Mouse (Mus musculus) heart, postnatal 0 days (tissue): ENCODE measurements around the gene Rbm20. TPM values are rescaled to one million over a fixed set of nuclear protein-coding genes. Genes with fewer than 3 reads are reported as not detected.
A peak's percentile ranks its signal among the peaks of the same experiment; 100 is the strongest.

Source experiments
- ATAC-seq: fragments of 200-750 bp; cut with Nextera tagmentation; 2 replicates; pipeline ENCODE4 v1.8.0; 2017; ENCODE audit warnings: low read depth, moderate number of reproducible peaks, moderate library complexity; ENCODE audit not compliant: insufficient read depth
- DNase-seq: peaks from one replicate; pipeline ENCODE4 v3.0.0-alpha.2; 2016; ENCODE audit warnings: low spot score
- H3K27ac ChIP-seq: fragments of 300-500 bp; sonication (generic); 2 replicates; pipeline ENCODE4 v1.5.1; 2014; ENCODE audit warnings: low read depth, mild to moderate bottlenecking
- H3K27me3 ChIP-seq: fragments of 300-500 bp; sonication (generic); 2 replicates; pipeline ENCODE4 v1.6.1; 2014; ENCODE audit warnings: low read length, mixed read lengths; ENCODE audit not compliant: control insufficient read depth, insufficient read depth
- H3K36me3 ChIP-seq: fragments of 300-500 bp; sonication (generic); replicated peaks from 2 replicates; pipeline ENCODE4 v1.6.1; 2014; ENCODE audit warnings: low read length, mixed read lengths; ENCODE audit not compliant: control insufficient read depth, insufficient read depth
- H3K4me1 ChIP-seq: fragments of 300-500 bp; sonication (generic); 2 replicates; pipeline ENCODE4 v1.6.1; 2014; ENCODE audit warnings: antibody characterized with exemption; ENCODE audit not compliant: control insufficient read depth, insufficient read depth
- H3K4me2 ChIP-seq: fragments of 300-500 bp; sonication (generic); 2 replicates; pipeline ENCODE4 v1.6.1; 2014; ENCODE audit warnings: low read depth, mild to moderate bottlenecking, low read length, moderate library complexity
- H3K4me3 ChIP-seq: fragments of 300-500 bp; sonication (generic); 2 replicates; pipeline ENCODE4 v1.5.1; 2014; ENCODE audit warnings: low read depth, low read length
- H3K9ac ChIP-seq: fragments of 300-500 bp; sonication (generic); replicated peaks from 2 replicates; pipeline ENCODE4 v1.6.1; 2014; ENCODE audit warnings: low read depth, low read length, mixed read lengths
- H3K9me3 ChIP-seq: fragments of 300-500 bp; sonication (generic); replicated peaks from 2 replicates; pipeline ENCODE4 v1.6.1; 2016; ENCODE audit warnings: low read length; ENCODE audit not compliant: control insufficient read depth
- CTCF ChIP-seq: IDR thresholded peaks from 2 replicates; pipeline ENCODE4 v1.5.1; 2016; ENCODE audit warnings: antibody characterized with exemption, control low read depth, low read depth
- EP300 ChIP-seq: IDR thresholded peaks from 2 replicates; pipeline ENCODE4 v1.6.1; 2016; ENCODE audit warnings: antibody characterized with exemption, low read depth
- WGBS: fragments of 180-500 bp; shearing (Covaris S2); extraction: QIAGEN DNeasy Blood & Tissue Kit; methylation state at CpG from one replicate; pipeline ENCODE4 v1.1.7; 2014; 5-methylcytosine and 5-hydroxymethylcytosine counted together
- polyA plus RNA-seq: library from polyadenylated mRNA; unstranded; fragments of >200 nt; fragmentation: Nextera tagmentation; extraction: Ambion mirVana; gene quantifications from 2 replicates; pipeline ENCODE4 v1.2.1, GENCODE M21; 2015
- total RNA-seq: library from RNA; depleted of rRNA; stranded (reverse); fragments of >200 nt; gene quantifications from 2 replicates; pipeline ENCODE4 v1.2.3, GENCODE M21; 2014; ENCODE audit warnings: low replicate concordance

Rbm20 gene
- total and polyA plus RNA-seq, 2 experiments from 2014 or later: 65.2 to 340 TPM

DNA sequence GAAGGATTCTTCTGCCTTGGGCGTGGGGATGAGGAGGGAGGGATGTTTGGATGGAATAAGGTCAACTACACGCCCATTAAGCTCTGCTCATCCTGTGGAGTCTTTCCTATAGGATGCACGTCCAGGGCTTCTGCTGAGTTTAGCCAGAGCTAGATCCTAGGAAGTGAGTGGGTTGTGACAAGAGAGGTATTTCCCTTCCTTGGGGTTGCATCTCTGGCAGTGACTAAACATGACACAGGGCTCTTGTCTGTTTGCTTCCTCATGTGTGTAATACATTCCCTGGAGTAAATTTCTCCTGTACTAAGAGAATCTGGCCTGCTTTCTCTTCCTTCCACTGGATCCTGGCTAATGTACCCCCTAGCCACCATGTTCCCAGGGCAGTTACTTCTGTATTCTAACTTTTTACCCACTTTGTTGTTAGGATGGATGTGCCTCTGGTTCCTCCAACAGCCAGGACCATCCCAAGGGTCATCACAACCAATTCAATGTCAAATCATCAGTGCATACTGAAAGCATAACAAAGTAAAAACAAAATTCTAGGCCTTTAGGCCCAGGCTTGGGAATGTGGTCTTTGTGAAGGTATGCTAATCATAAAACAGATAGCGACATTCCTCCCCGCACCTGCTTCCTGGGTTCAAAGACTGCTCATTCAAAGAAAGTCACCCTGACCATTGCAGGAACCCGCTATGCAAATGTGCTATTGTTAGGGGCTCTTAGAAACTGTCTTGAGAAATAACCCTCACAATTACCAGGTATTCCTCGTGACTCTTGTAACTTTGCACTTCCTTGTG is 87.8 kb downstream of the Rbm20 start:
- DNase-seq (no peak), ATAC-seq (no peak)
- 79% methylated on average over 6 of the region's 7 CpGs for WGBS
- peaks cover 19% of the 10 kb centered on the region; the same call in 1 of the 2 replicates for H3K4me1 ChIP-seq
- TF ChIP-seq EP300 (no peak), CTCF (no peak)
- no peak overlapping the region for H3K4me2 ChIP-seq
- no peaks in the 10 kb centered on the region for H3K27me3 ChIP-seq
- H3K9me3 ChIP-seq: no peaks in the 10 kb centered on the region
- H3K36me3 ChIP-seq: no peaks in the 10 kb centered on the region
- no peak overlapping the region for H3K4me3 ChIP-seq
- H3K9ac ChIP-seq: no peak overlapping the region
- H3K27ac ChIP-seq: no peak overlapping the region

- ATAC-seq (peak; percentile 28; the same call in 1 of the 2 replicates), DNase-seq (peak; percentile 61)
- Histone ChIP-seq H3K9me3 (no peaks in the 10 kb centered on the region), H3K36me3 (no peaks in the 10 kb centered on the region), H3K27me3 (no peaks in the 10 kb centered on the region), H3K4me2 (no peak overlapping the region), H3K4me1 (peaks cover 11% of the 10 kb centered on the region), H3K9ac (no peak overlapping the region), H3K27ac (peak overlapping the region; percentile 48; the same call in 1 of the 2 replicates), H3K4me3 (no peak overlapping the region)
- no peak for TF ChIP-seq EP300
- peak; percentile 71 for TF ChIP-seq CTCF
- WGBS: 24% methylated on average over 3 of the region's 3 CpGs
Measured at GRCm38 (mm10) chr19:53768478-53768877, 91.4 kb downstream of the Rbm20 start.

- WGBS: 41% methylated on average over 11 of the region's 11 CpGs
- Histone ChIP-seq H3K9ac (no peak overlapping the region), H3K27me3 (no peaks in the 10 kb centered on the region), H3K9me3 (no peaks in the 10 kb centered on the region), H3K4me1 (peaks cover 20% of the 10 kb centered on the region), H3K36me3 (no peaks in the 10 kb centered on the region), H3K4me3 (no peak overlapping the region), H3K4me2 (no peak overlapping the region), H3K27ac (peak overlapping the region; percentile 41)
- ATAC-seq (peak; percentile 66), DNase-seq (peak; percentile 65)
- TF ChIP-seq CTCF (no peak), EP300 (no peak; the same call in 1 of the 2 replicates)
Measured at GRCm38 (mm10) chr19:53773937-53774640, 97.0 kb downstream of the Rbm20 start.

DNA sequence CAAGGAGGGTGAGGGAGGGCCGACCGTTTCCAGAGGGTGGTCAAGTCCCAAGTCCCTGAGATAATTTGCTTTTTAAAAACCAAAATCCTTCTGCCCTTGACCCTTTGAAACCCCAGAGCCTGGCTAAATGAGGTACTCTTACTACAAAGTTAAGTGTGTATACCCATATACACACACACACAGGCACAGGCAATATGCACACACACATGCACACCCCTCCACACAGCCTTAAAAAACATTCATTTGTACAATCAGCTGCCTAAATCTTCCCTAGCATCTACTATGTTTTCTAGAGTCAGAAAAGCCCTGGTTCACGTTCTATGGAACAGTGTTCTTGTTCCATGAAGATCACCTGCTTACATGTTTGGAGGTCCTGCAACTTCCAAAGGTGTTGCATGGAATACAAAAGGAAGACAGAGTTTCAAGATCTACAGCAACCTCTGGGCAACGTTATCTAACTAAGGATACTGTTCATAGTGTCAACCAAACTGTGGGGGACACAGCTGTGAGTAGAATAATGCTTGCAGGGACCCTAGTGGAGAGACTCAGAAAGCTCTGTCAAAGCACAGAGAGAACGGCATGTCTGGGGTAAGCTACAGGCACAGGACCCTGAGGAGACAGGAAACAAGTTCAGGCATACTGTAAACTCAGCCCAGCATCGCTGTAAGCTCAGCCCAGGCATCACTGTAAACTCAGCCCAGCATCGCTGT is 97.7 kb downstream of the Rbm20 start:
- peaks cover 26% of the 10 kb centered on the region for H3K4me1 ChIP-seq
- DNase-seq: no peak
- no peak for ATAC-seq

DNA sequence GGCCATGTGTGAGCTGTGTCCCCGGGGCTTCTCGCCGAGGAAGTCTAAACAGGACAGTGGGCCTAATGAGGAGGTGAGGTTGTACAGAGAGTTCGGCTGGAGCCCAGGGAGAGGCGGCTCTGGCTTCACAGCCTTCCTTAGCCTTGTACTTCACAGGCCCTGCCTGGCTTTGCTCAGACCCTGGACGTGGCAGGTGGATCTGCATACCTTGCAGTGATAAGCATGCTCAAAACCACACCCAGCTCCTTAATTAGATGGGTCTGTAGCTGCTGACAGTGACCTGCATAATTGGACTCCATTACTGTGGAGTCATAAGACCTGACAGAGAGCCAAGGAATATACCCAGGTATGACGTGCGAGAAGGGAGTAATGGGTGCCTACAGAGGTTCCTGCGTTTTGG is 102.3 kb downstream of the Rbm20 start:
- Histone ChIP-seq H3K4me2 (no peak overlapping the region), H3K4me3 (no peak overlapping the region), H3K9me3 (no peaks in the 10 kb centered on the region), H3K27me3 (no peaks in the 10 kb centered on the region), H3K27ac (peak overlapping the region; percentile 32), H3K4me1 (peaks cover 18% of the 10 kb centered on the region), H3K9ac (no peak overlapping the region; the same call in 1 of the 2 replicates), H3K36me3 (no peaks in the 10 kb centered on the region)
- WGBS: 50% methylated on average over 9 of the region's 9 CpGs
- ATAC-seq (0 out of 2 replicates have a peak, but pooled peaks have one; percentile 44), DNase-seq (no peak)
- no peak for TF ChIP-seq CTCF
- TF ChIP-seq EP300: no peak

More for the DNA sequence above, 97.7 kb downstream of the Rbm20 start:
- Histone ChIP-seq H3K9ac (no peak overlapping the region), H3K27me3 (no peaks in the 10 kb centered on the region), H3K4me2 (no peak overlapping the region), H3K27ac (peak overlapping the region; percentile 41), H3K4me3 (no peak overlapping the region), H3K9me3 (no peaks in the 10 kb centered on the region), H3K36me3 (no peaks in the 10 kb centered on the region)
- TF ChIP-seq CTCF (0 out of 2 replicates have a peak, but pooled peaks have one; percentile 3), EP300 (no peak; the same call in 1 of the 2 replicates)
- WGBS: 47% methylated on average over 7 of the region's 7 CpGs
